Mouse (Mus musculus) stomach, postnatal 0 days (tissue): ENCODE measurements at regions not wholly inside any gene's neighbourhood (a gene's known extent, or its start where the extent isn't known, plus 50 kb on each side); places are given as distances from the start of the nearest gene placed in this dataset.

Experiments used
- CTCF ChIP-seq: IDR thresholded peaks from 2 replicates; pipeline ENCODE4 v1.5.1; 2016; ENCODE audit warnings: antibody characterized with exemption, low read depth, mild to moderate bottlenecking, moderate library complexity
- EP300 ChIP-seq: optimal IDR thresholded peaks from 2 replicates; pipeline ENCODE3; 2016; ENCODE audit warnings: antibody characterized with exemption

GRCm38 (mm10) chr9:41328959-41329358 is 167.5 kb upstream of the Ubash3b start:
- TF ChIP-seq CTCF (no peak), EP300 (no peak)
